Mouse (Mus musculus) liver, embryonic 12.5 days (tissue): ENCODE measurements around the gene Sh3pxd2a. TPM values are rescaled to one million over a fixed set of nuclear protein-coding genes. Genes with fewer than 3 reads are reported as not detected.
A peak's percentile ranks its signal among the peaks of the same experiment; 100 is the strongest.

Experiments used
- ATAC-seq: fragments of 200-750 bp; cut with Nextera tagmentation; 2 replicates; pipeline ENCODE4 v1.8.0; 2017; ENCODE audit warnings: moderate number of reproducible peaks, mild to moderate bottlenecking, moderate library complexity
- H3K27ac ChIP-seq: fragments of 300-500 bp; sonication (generic); 2 replicates; pipeline ENCODE4 v1.5.1; 2016; ENCODE audit warnings: mild to moderate bottlenecking
- H3K27me3 ChIP-seq: fragments of 300-500 bp; sonication (generic); replicated peaks from 2 replicates; pipeline ENCODE4 v1.6.1; 2016; ENCODE audit warnings: mild to moderate bottlenecking, moderate library complexity
- H3K36me3 ChIP-seq: fragments of 300-500 bp; sonication (generic); 2 replicates; pipeline ENCODE4 v1.6.1; 2016; ENCODE audit warnings: mild to moderate bottlenecking, moderate library complexity
- H3K4me1 ChIP-seq: fragments of 300-500 bp; sonication (generic); 2 replicates; pipeline ENCODE4 v1.6.1; 2016
- H3K4me2 ChIP-seq: fragments of 300-500 bp; sonication (generic); 2 replicates; pipeline ENCODE4 v1.6.1; 2016; ENCODE audit warnings: mild to moderate bottlenecking, moderate library complexity
- H3K4me3 ChIP-seq: fragments of 300-500 bp; sonication (generic); 2 replicates; pipeline ENCODE4 v1.5.1; 2016; ENCODE audit warnings: mild to moderate bottlenecking, moderate library complexity
- H3K9ac ChIP-seq: fragments of 300-500 bp; sonication (generic); 2 replicates; pipeline ENCODE4 v1.6.1; 2016; ENCODE audit warnings: mild to moderate bottlenecking, moderate library complexity
- H3K9me3 ChIP-seq: fragments of 300-500 bp; sonication (generic); replicated peaks from 2 replicates; pipeline ENCODE4 v1.6.1; 2016; ENCODE audit warnings: mild to moderate bottlenecking, moderate library complexity
- WGBS: fragments of 180-500 bp; shearing (Covaris S2); methylation state at CpG from one replicate; pipeline ENCODE4 v1.1.7; 2016; ENCODE audit not compliant: insufficient replicate concordance; 5-methylcytosine and 5-hydroxymethylcytosine counted together
- polyA plus RNA-seq: library from polyadenylated mRNA; unstranded; fragments of >200 nt; fragmentation: Nextera tagmentation; extraction: Ambion mirVana; gene quantifications from 2 replicates; pipeline ENCODE4 v1.2.1, GENCODE M21; 2016

Gene Sh3pxd2a
- polyA plus RNA-seq, 1 experiment from 2014 or later = 1.1 TPM

DNA sequence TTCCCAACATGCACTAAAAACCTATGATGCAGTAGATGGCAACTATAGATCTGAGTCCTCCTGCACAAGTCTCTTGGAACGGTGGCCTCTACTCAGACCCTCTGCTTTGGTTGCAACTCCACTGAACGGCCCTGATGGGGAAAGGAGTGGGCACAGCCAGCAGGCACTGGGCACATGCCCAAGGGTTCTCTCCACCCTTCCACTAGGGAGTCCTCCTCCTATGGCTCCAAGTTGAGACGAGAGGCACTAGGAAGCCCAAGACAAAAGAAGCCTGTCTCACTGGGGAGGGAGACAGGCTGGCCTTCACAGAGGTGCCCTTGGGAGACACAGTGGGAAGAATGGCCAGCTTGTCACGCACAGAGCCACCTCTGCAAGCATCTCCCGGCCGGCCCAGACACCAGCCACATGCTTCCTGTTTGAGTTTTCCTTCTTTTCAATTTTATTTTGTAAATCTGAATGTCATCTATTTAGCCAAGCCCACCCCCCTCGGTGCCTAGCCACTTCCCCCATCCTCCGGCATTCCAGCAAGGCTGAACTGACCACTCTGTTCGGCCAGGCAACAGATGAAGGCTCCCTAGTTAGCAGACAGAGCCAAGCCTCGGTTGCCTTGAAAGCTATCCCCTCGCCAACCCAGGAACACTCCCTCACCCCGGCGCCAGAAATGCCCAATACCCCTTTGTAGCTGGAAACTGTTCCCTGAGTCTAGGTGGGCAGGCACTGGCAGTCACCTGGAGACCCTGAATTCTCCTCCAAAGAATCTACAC is 49.9 kb downstream of the Sh3pxd2a start:
- 73% methylated on average over 13 of the region's 13 CpGs for WGBS

GRCm38 (mm10) chr19:47413458-47414005 is 50.7 kb downstream of the Sh3pxd2a start:
- peak overlapping the region; percentile 20 for H3K27ac ChIP-seq
- H3K9me3 ChIP-seq = no peaks in the 10 kb centered on the region
- peaks cover 5% of the 10 kb centered on the region; the same call in 1 of the 2 replicates for H3K36me3 ChIP-seq
- H3K9ac ChIP-seq = no peak overlapping the region
- H3K4me2 ChIP-seq = no peak overlapping the region
- H3K4me1 ChIP-seq = peaks cover 27% of the 10 kb centered on the region
- 85% methylated on average over 6 of the region's 6 CpGs for WGBS
- no peak overlapping the region for H3K4me3 ChIP-seq
- H3K27me3 ChIP-seq = no peaks in the 10 kb centered on the region
- ATAC-seq = no peak

More for the DNA sequence above, 49.9 kb downstream of the Sh3pxd2a start:
- H3K9ac ChIP-seq = no peak overlapping the region; the same call in 1 of the 2 replicates
- no peaks in the 10 kb centered on the region for H3K9me3 ChIP-seq
- H3K4me3 ChIP-seq = no peak overlapping the region
- H3K36me3 ChIP-seq = peaks cover 5% of the 10 kb centered on the region; the same call in 1 of the 2 replicates
- peaks cover 19% of the 10 kb centered on the region for H3K4me1 ChIP-seq
- H3K27me3 ChIP-seq = no peaks in the 10 kb centered on the region
- ATAC-seq = no peak
- H3K27ac ChIP-seq = no peak overlapping the region
- H3K4me2 ChIP-seq = no peak overlapping the region

DNA sequence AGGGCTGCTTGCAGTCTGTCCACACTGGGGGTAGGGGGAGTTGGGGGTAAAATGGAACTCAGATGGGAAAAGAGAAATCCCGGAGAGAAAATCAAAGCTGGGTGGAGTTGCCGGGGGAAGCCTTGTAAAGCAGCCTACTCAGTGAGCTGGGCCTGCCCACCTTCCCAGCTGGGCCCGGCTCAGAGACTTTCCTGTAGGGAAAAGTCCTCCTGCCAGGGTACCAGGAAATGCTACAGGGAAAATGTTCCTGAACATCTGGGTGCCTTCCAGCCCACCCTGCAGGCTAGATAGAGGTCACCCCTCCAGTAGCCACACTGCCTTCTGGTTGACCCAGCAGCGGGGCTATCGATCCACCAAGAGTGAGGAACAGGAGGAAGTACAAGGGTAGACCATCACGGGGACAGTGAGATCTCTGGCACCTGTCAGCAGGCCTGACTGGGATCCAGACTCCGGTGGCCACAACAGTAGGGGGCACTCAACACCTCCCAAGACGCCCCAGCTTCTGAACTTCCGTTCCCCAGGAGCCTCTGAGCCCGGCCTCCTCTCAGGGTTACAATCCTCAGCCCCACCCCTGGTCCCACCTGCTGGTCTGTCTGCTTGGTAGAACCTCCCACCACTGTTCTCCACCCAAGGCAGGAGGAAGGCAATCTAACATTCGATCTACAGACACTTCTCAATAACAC is 51.5 kb downstream of the Sh3pxd2a start:
- H3K4me2 ChIP-seq = no peak overlapping the region
- no peak overlapping the region for H3K4me3 ChIP-seq
- peak overlapping the region; percentile 31; the same call in 1 of the 2 replicates for H3K9ac ChIP-seq
- H3K36me3 ChIP-seq = peaks cover 5% of the 10 kb centered on the region; the same call in 1 of the 2 replicates
- no peaks in the 10 kb centered on the region for H3K27me3 ChIP-seq
- H3K27ac ChIP-seq = peak overlapping the region; percentile 20
- peaks cover 30% of the 10 kb centered on the region for H3K4me1 ChIP-seq
- WGBS = 56% methylated on average over 11 of the region's 11 CpGs
- ATAC-seq = peak; percentile 62
- no peaks in the 10 kb centered on the region for H3K9me3 ChIP-seq

DNA sequence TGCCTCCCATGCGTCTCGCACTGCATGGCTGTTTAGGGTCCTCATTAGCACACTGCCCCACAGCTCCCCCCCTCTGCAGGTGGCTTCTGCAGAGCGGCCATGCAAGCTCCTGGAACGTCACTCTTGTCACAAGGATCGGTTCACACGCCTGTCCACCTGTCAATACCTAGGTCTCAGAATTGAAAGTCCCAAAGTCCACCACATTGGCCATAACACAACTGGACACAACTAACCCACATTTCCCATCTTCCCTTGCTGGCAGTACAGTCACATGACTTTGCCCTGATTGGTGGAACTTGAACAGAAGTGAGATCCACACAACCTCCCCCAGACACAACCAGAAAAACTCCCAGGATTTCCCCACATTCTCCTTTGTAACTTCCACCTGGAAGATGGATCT is 53.9 kb downstream of the Sh3pxd2a start:
- Histone ChIP-seq H3K4me3 (no peak overlapping the region), H3K27me3 (no peaks in the 10 kb centered on the region), H3K4me1 (peaks cover 53% of the 10 kb centered on the region), H3K9ac (no peak overlapping the region), H3K36me3 (peaks cover 5% of the 10 kb centered on the region; the same call in 1 of the 2 replicates), H3K27ac (no peak overlapping the region), H3K4me2 (no peak overlapping the region), H3K9me3 (no peaks in the 10 kb centered on the region)
- WGBS = 81% methylated on average over 6 of the region's 6 CpGs
- ATAC-seq = no peak

DNA sequence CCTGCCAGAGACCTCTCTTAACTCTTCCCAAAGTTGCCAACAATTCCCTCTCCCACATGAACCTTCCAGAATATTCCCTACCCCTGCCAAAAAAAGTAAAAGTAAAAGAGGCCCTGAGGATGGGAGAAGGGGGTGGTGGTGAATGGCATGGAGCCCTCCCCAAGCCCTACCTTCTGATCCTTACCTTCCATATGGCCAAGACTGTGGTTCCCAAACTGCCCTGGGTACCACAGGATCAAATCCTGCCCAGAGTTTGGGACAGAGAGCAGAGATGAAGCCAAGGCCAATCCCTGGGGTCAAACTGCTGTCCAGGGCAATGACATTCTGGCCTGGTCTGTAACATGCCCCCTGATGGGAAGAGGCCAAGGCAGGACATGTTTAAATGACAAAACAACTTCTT is 55.1 kb downstream of the Sh3pxd2a start:
- H3K4me3 ChIP-seq = no peak overlapping the region
- no peak overlapping the region for H3K9ac ChIP-seq
- H3K9me3 ChIP-seq = no peaks in the 10 kb centered on the region
- peaks cover 64% of the 10 kb centered on the region for H3K4me1 ChIP-seq
- H3K4me2 ChIP-seq = no peak overlapping the region
- peaks cover 5% of the 10 kb centered on the region; the same call in 1 of the 2 replicates for H3K36me3 ChIP-seq
- no peaks in the 10 kb centered on the region for H3K27me3 ChIP-seq
- no peak for ATAC-seq
- H3K27ac ChIP-seq = no peak overlapping the region

DNA sequence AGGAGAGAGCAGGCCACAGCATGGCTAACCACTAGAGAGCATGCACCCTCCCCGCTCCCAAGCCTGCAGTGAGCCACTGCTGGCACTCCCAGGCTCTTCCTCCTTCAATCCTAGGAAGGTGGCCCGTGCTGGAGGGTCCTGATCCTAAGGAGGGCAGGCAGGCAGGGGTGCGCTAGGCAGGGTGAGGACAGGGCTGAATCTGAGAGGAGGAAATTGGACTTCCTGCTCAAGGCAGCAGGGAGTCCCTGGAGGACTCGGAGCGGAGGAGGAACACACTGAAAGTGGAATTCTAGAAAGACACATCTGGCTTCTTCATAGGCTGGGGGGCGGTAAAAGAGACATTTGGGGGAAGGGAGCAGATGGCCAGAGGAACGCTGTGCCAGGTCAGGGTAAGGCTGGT is 55.5 kb downstream of the Sh3pxd2a start:
- Histone ChIP-seq H3K4me1 (peaks cover 68% of the 10 kb centered on the region), H3K27ac (no peak overlapping the region), H3K4me3 (no peak overlapping the region), H3K36me3 (peaks cover 5% of the 10 kb centered on the region; the same call in 1 of the 2 replicates), H3K4me2 (no peak overlapping the region), H3K9me3 (no peaks in the 10 kb centered on the region), H3K9ac (no peak overlapping the region), H3K27me3 (no peaks in the 10 kb centered on the region)
- ATAC-seq = no peak
- 63% methylated on average over 7 of the region's 7 CpGs for WGBS

GRCm38 (mm10) chr19:47407332-47407731 is 56.9 kb downstream of the Sh3pxd2a start:
- Histone ChIP-seq H3K4me1 (peaks cover 68% of the 10 kb centered on the region), H3K4me3 (no peak overlapping the region), H3K27ac (peak overlapping the region; percentile 64), H3K4me2 (no peak overlapping the region), H3K9me3 (no peaks in the 10 kb centered on the region), H3K9ac (no peak overlapping the region), H3K27me3 (no peaks in the 10 kb centered on the region), H3K36me3 (peaks cover 5% of the 10 kb centered on the region; the same call in 1 of the 2 replicates)
- 87% methylated on average over 6 of the region's 6 CpGs for WGBS
- no peak for ATAC-seq

DNA sequence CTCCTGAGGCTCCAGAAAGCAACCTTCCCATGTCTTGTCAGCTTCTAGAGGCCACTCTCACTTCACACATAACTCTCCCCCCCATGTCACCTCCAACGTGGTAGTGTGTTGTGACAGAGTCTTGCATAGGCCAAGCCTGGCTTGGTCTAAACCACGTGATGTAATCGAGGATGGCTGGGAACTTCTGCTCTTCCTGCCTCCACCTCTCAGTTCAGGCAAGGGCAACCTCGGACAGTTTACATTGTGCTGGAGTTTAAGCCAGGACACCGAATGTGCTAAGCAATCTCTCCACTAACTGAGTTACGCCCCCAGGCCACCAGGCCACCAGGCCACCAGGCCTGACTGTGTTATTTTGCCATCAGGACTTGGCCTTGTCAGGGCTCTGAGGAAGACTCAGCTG is 57.7 kb downstream of the Sh3pxd2a start:
- ATAC-seq = no peak
- Histone ChIP-seq H3K9ac (peak overlapping the region; percentile 22; the same call in 1 of the 2 replicates), H3K4me2 (no peak overlapping the region), H3K9me3 (no peaks in the 10 kb centered on the region), H3K36me3 (no peaks in the 10 kb centered on the region), H3K27ac (peak overlapping the region; percentile 64), H3K27me3 (no peaks in the 10 kb centered on the region), H3K4me1 (peaks cover 74% of the 10 kb centered on the region), H3K4me3 (no peak overlapping the region)
- 45% methylated on average over 6 of the region's 6 CpGs for WGBS

GRCm38 (mm10) chr19:47405548-47405947 is 58.7 kb downstream of the Sh3pxd2a start:
- Histone ChIP-seq H3K4me1 (peaks cover 83% of the 10 kb centered on the region), H3K9ac (no peak overlapping the region), H3K9me3 (no peaks in the 10 kb centered on the region), H3K4me3 (no peak overlapping the region), H3K27ac (peak overlapping the region; percentile 64), H3K4me2 (no peak overlapping the region), H3K36me3 (no peaks in the 10 kb centered on the region), H3K27me3 (no peaks in the 10 kb centered on the region)
- WGBS = 67% methylated on average over 8 of the region's 8 CpGs
- ATAC-seq = no peak

DNA sequence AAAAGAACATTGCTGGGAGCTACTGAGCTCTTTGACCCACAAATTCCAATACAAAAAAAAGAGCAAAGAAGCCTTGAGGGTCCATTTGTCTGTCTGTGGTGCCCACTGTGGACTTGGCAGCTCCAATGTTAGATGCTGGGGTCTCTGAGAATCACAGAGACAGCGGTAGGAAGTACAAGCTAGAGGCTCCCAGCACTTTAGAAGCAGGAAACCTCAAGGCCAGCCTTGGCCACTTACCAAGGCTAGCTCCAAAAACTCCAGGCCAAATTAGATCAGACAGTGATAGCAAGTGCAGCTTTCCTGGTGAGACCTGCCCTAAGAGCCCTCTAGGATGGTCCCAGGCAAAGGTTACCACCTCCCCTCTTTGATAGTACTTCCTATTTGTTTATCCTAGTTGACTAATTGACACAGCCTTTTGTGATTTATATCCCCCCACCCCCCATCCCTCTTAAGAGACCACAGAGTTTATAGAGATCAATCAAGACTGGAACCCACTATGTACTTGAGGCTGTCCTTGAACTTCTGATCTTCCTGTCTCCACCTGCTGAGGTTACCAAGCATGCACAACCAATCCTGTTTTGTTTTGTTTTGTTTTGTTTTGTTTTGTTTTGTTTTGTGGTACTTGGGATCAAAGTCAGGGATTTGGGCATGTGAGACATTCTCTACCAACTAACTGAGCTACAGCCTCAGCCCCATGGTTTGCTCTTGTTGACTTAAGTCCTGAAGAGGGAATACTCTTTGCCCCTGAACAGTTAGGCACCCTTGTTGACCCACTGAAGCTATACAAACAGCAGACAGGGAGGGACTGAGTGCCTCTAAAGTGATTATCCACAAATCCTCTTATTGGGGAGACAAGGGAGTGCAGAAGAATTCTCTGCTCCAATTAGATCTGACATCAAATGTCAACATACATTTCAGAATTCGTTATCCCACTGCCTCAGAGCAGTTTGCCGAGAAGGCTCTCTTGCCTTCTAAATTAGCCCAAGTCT is 60.5 kb downstream of the Sh3pxd2a start:
- no peak for ATAC-seq
- H3K4me1 ChIP-seq = peaks cover 89% of the 10 kb centered on the region
- H3K4me2 ChIP-seq = peak overlapping the region; percentile 60

DNA sequence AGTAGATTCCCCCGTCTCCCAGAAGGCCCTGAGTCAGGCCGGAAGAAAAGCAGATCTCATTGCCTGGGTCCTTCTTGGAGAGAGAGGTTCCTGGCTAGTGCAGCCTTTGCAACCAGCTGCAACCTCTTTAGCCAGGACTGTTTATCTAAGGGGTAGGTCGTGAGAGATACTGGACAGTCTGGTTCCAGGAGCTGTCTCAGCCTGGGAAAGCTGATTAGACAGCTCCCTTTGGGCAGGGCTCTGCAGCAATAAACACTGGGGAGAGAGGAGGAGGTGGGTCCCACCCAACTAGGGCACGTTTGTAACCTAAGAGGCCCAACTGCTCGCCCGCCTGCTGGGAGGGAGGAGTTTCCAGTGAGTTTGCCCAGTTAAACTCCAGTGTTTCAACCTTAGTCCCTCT is 61.2 kb downstream of the Sh3pxd2a start:
- peak overlapping the region; percentile 69 for H3K9ac ChIP-seq
- 9% methylated on average over 6 of the region's 6 CpGs for WGBS
- H3K36me3 ChIP-seq = no peaks in the 10 kb centered on the region
- ATAC-seq = peak; percentile 98
- peaks cover 87% of the 10 kb centered on the region for H3K4me1 ChIP-seq
- H3K27ac ChIP-seq = peak overlapping the region; percentile 99
- peak overlapping the region; percentile 60 for H3K4me2 ChIP-seq
- peak overlapping the region; percentile 27 for H3K4me3 ChIP-seq
- no peaks in the 10 kb centered on the region for H3K9me3 ChIP-seq
- H3K27me3 ChIP-seq = no peaks in the 10 kb centered on the region

More for the DNA sequence above, 60.5 kb downstream of the Sh3pxd2a start:
- Histone ChIP-seq H3K4me3 (0 out of 2 replicates have a peak overlapping the region, but pooled peaks have one; percentile 4), H3K36me3 (no peaks in the 10 kb centered on the region), H3K9me3 (no peaks in the 10 kb centered on the region), H3K27me3 (no peaks in the 10 kb centered on the region), H3K9ac (peak overlapping the region; percentile 69), H3K27ac (peak overlapping the region; percentile 99)
- WGBS = 55% methylated on average over 3 of the region's 3 CpGs
